Mouse (Mus musculus) stomach, postnatal 0 days (tissue): ENCODE results near the gene Trpm5.

Source experiments
- CTCF ChIP-seq: IDR thresholded peaks from 2 replicates; pipeline ENCODE4 v1.5.1; 2016; ENCODE audit warnings: antibody characterized with exemption, low read depth, mild to moderate bottlenecking, moderate library complexity
- EP300 ChIP-seq: optimal IDR thresholded peaks from 2 replicates; pipeline ENCODE3; 2016; ENCODE audit warnings: antibody characterized with exemption

GRCm38 (mm10) chr7:143105258-143105897 lies 10.9 kb upstream of the Trpm5 start:
- TF ChIP-seq EP300: no peak
- no peak for TF ChIP-seq CTCF
